Mouse (Mus musculus) CH12.LX (cell line): ENCODE data around the gene Sobp. TPM values are rescaled to one million over a fixed set of nuclear protein-coding genes. Genes with fewer than 3 reads are reported as not detected.

Source experiments
- DNase-seq: peaks from one replicate; pipeline ENCODE4 v3.0.0-alpha.2; 2013; ENCODE audit errors: extremely low read depth
- H3K27ac ChIP-seq: 2 replicates; pipeline ENCODE4 v1.5.1; 2012; ENCODE audit warnings: low read depth, mild to moderate bottlenecking, control low read depth, moderate library complexity; ENCODE audit not compliant: insufficient read depth
- H3K27me3 ChIP-seq: replicated peaks from 2 replicates; pipeline ENCODE3; 2012; ENCODE audit warnings: inconsistent platforms
- H3K36me3 ChIP-seq, 2 experiments: replicated peaks in 1 of 2; 2 replicates each; pipeline versions ENCODE3 to v1.6.1; 2012; ENCODE audit warnings: inconsistent platforms in 1 of 2, low read length in 1 of 2, mild to moderate bottlenecking in 1 of 2, mixed read lengths in 1 of 2, moderate library complexity in 1 of 2; ENCODE audit not compliant: control insufficient read depth in 1 of 2, insufficient read depth in 1 of 2
- H3K4me1 ChIP-seq, 2 experiments: 2 replicates each; pipeline ENCODE4 v1.6.1; 2012; ENCODE audit warnings: inconsistent platforms in 1 of 2, moderate library complexity in 1 of 2; ENCODE audit not compliant: insufficient read depth in 2 of 2, control insufficient read depth in 1 of 2
- H3K4me2 ChIP-seq: 2 replicates; pipeline ENCODE4 v1.6.1; 2012; ENCODE audit warnings: low read depth, mild to moderate bottlenecking, control low read depth; ENCODE audit not compliant: poor library complexity, insufficient read depth, severe bottlenecking
- H3K4me3 ChIP-seq, 3 experiments: fragments of 150-350 bp in 1 of 3; sonication (generic) in 1 of 3; replicated peaks in 1 of 3; 2 replicates each; pipeline versions ENCODE3 to v1.5.1; 2011 to 2012; ENCODE audit warnings: low read depth in 2 of 3, low read length in 2 of 3, mild to moderate bottlenecking in 2 of 3, moderate library complexity in 2 of 3, control low read depth in 1 of 3, improper control_type of control experiment in 1 of 3, inconsistent platforms in 1 of 3, mixed read lengths in 1 of 3; ENCODE audit not compliant: poor library complexity in 1 of 3
- H3K79me2 ChIP-seq: replicated peaks from 2 replicates; pipeline ENCODE4 v1.6.1; 2012; ENCODE audit warnings: mild to moderate bottlenecking, moderate library complexity; ENCODE audit not compliant: control insufficient read depth, poor library complexity, insufficient read depth, severe bottlenecking; ENCODE audit errors: extremely low read depth
- H3K9ac ChIP-seq: 2 replicates; pipeline ENCODE4 v1.6.1; 2012; ENCODE audit warnings: low read depth, mild to moderate bottlenecking, control low read depth, moderate library complexity; ENCODE audit not compliant: insufficient read depth
- H3K9me3 ChIP-seq: replicated peaks from 2 replicates; pipeline ENCODE3; 2012; ENCODE audit warnings: low read length, inconsistent platforms, mixed read lengths
- BHLHE40 ChIP-seq: IDR thresholded peaks from 2 replicates; pipeline ENCODE4 v1.6.1; 2011; ENCODE audit warnings: mild to moderate bottlenecking, low read depth, low read length, improper control_type of control experiment
- CHD1 ChIP-seq: IDR thresholded peaks from 2 replicates; pipeline ENCODE4 v1.6.1; 2012; ENCODE audit warnings: low read depth, low read length, improper control_type of control experiment, inconsistent platforms
- CHD2 ChIP-seq: IDR thresholded peaks from 2 replicates; pipeline ENCODE4 v1.6.1; 2011; ENCODE audit warnings: low read length, improper control_type of control experiment
- CTCF ChIP-seq, 2 experiments: IDR thresholded peaks in 1 of 2; conservative IDR thresholded peaks in 1 of 2; 2 replicates each; pipeline ENCODE4 v1.5.1; 2011 to 2012; ENCODE audit warnings: low read depth in 2 of 2, low read length in 2 of 2, improper control_type of control experiment in 1 of 2, inconsistent platforms in 1 of 2, mild to moderate bottlenecking in 1 of 2, moderate library complexity in 1 of 2
- EP300 ChIP-seq: IDR thresholded peaks from 2 replicates; pipeline ENCODE4 v1.6.1; 2011; ENCODE audit warnings: low read length, improper control_type of control experiment
- ETS1 ChIP-seq: conservative IDR thresholded peaks from 2 replicates; pipeline ENCODE4 v1.6.1; 2012; ENCODE audit warnings: low read depth, mild to moderate bottlenecking, inconsistent platforms, low read length, improper control_type of control experiment, moderate library complexity
- GABPA ChIP-seq: IDR thresholded peaks from 2 replicates; pipeline ENCODE4 v1.6.1; 2012; ENCODE audit warnings: low read depth, low read length, improper control_type of control experiment, inconsistent platforms; ENCODE audit not compliant: insufficient replicate concordance
- HCFC1 ChIP-seq: IDR thresholded peaks from 2 replicates; pipeline ENCODE4 v1.6.1; 2012; ENCODE audit warnings: low read depth, mild to moderate bottlenecking, inconsistent platforms, low read length, improper control_type of control experiment
- IRF4 ChIP-seq: IDR thresholded peaks from 2 replicates; pipeline ENCODE4 v1.6.1; 2014; ENCODE audit warnings: low read depth, mild to moderate bottlenecking, inconsistent platforms, low read length, improper control_type of control experiment
- JUND ChIP-seq: conservative IDR thresholded peaks from 2 replicates; pipeline ENCODE4 v1.6.1; 2011; ENCODE audit warnings: low read depth, low read length, improper control_type of control experiment
- KAT2A ChIP-seq: IDR thresholded peaks from 2 replicates; pipeline ENCODE4 v1.6.1; 2012; ENCODE audit warnings: low read length, improper control_type of control experiment, inconsistent platforms; ENCODE audit not compliant: insufficient replicate concordance
- MAX ChIP-seq: IDR thresholded peaks from 2 replicates; pipeline ENCODE4 v1.6.1; 2011; ENCODE audit warnings: low read length, improper control_type of control experiment
- MAZ ChIP-seq: IDR thresholded peaks from 2 replicates; pipeline ENCODE4 v1.6.1; 2012; ENCODE audit warnings: low read depth, mild to moderate bottlenecking, inconsistent platforms, low read length, improper control_type of control experiment, moderate library complexity
- MEF2A ChIP-seq: IDR thresholded peaks from 2 replicates; pipeline ENCODE4 v1.6.1; 2014; ENCODE audit warnings: low read depth, mild to moderate bottlenecking, inconsistent platforms, low read length, improper control_type of control experiment, borderline replicate concordance
- MXI1 ChIP-seq: IDR thresholded peaks from 2 replicates; pipeline ENCODE4 v1.6.1; 2011; ENCODE audit warnings: mild to moderate bottlenecking, low read depth, low read length, improper control_type of control experiment
- NELFE ChIP-seq: IDR thresholded peaks from 2 replicates; pipeline ENCODE4 v1.6.1; 2011; ENCODE audit warnings: low read depth, low read length, improper control_type of control experiment
- NRF1 ChIP-seq: IDR thresholded peaks from 2 replicates; pipeline ENCODE4 v1.6.1; 2014; ENCODE audit warnings: low read depth, mild to moderate bottlenecking, inconsistent platforms, low read length, improper control_type of control experiment, moderate library complexity
- PAX5 ChIP-seq: IDR thresholded peaks from 2 replicates; pipeline ENCODE4 v1.6.1; 2012; ENCODE audit warnings: low read length, inconsistent platforms, mixed read lengths
- POLR2AphosphoS2 ChIP-seq: IDR thresholded peaks from 2 replicates; pipeline ENCODE4 v1.6.1; 2011; ENCODE audit warnings: low read depth, low read length, improper control_type of control experiment
- SIN3A ChIP-seq: IDR thresholded peaks from 2 replicates; pipeline ENCODE4 v1.6.1; 2012; ENCODE audit warnings: low read length, improper control_type of control experiment, inconsistent platforms
- TCF12 ChIP-seq: IDR thresholded peaks from 2 replicates; pipeline ENCODE4 v1.6.1; 2014; ENCODE audit warnings: low read depth, mild to moderate bottlenecking, inconsistent platforms, low read length, improper control_type of control experiment
- UBTF ChIP-seq: IDR thresholded peaks from 2 replicates; pipeline ENCODE4 v1.6.1; 2012; ENCODE audit warnings: low read depth, mild to moderate bottlenecking, inconsistent platforms, low read length, improper control_type of control experiment, moderate library complexity
- USF1 ChIP-seq: IDR thresholded peaks from 2 replicates; pipeline ENCODE4 v1.6.1; 2014; ENCODE audit warnings: low read depth, mild to moderate bottlenecking, inconsistent platforms, low read length, improper control_type of control experiment
- ZMIZ1 ChIP-seq: IDR thresholded peaks from 2 replicates; pipeline ENCODE4 v1.6.1; 2012; ENCODE audit warnings: low read depth, mild to moderate bottlenecking, inconsistent platforms, low read length, improper control_type of control experiment
- dilution Hi-C: fragments of 300-500 bp; cut with MboI; formaldehyde crosslinking; loops from 2 replicates; pipeline ENCODE4 v1.14.3; 2020; ENCODE audit warnings: low sequenced_read_pairs; ENCODE audit not compliant: extremely low pct_unique_long_range_greater_than_20kb, extremely low pct_ligation_motif_present
- in situ Hi-C: fragments of 300-500 bp; cut with MboI; formaldehyde crosslinking; loops from 3 replicates; pipeline ENCODE4 v1.14.3; 2019; ENCODE audit warnings: low sequenced_read_pairs, low pct_ligation_motif_present, low pct_unique_long_range_greater_than_20kb, mixed read lengths
- polyA plus RNA-seq: library from polyadenylated mRNA; unstranded; fragments of >175 nt; gene quantifications from 2 replicates; pipeline ENCODE4 v1.2.1, GENCODE M21; 2012; ENCODE audit warnings: low read depth; ENCODE audit not compliant: insufficient read length
- total RNA-seq, 2 experiments: library from RNA; depleted of rRNA; stranded (reverse); fragments of 300-350 nt in 1 of 2; fragments of >200 nt in 1 of 2; gene quantifications; 2 replicates each; pipeline ENCODE4 v1.2.3; 2012 to 2014

Gene Sobp
- total and polyA plus RNA-seq, 3 experiments, result 0.04 to 0.77 (median 0.08) TPM

- H3K4me2 ChIP-seq, result no peak overlapping the region
Observed at GRCm38 (mm10) chr10:43061519-43062105, 112.7 kb downstream of the Sobp start.

GRCm38 (mm10) chr10:43055405-43055804, 118.9 kb downstream of the Sobp start:
- in situ Hi-C loops, result no loop called here

More at GRCm38 (mm10) chr10:43061519-43062105, 112.7 kb downstream of the Sobp start:
- no peaks in the 10 kb centered on the region for H3K27me3 ChIP-seq
- no peak overlapping the region for H3K4me3 ChIP-seq
- TF ChIP-seq IRF4, result no peak
- TF ChIP-seq CHD2, result no peak
- no peak for TF ChIP-seq MAZ
- no peak for TF ChIP-seq EP300
- no peak for TF ChIP-seq SIN3A
- no peak for TF ChIP-seq NRF1
- TF ChIP-seq CTCF (conservative IDR thresholded peaks at IDR 0.05 in 1 of 2, IDR thresholded peaks at IDR 0.05 in 1 of 2; ENCODE audit: low read depth in 2 of 2, low read length in 2 of 2), result no peak
- no peak for TF ChIP-seq PAX5
- no peak for TF ChIP-seq POLR2AphosphoS2
- TF ChIP-seq CHD1, result no peak
- no peak for TF ChIP-seq MEF2A
- TF ChIP-seq JUND, result no peak
- no peak for TF ChIP-seq MXI1
- TF ChIP-seq USF1, result no peak
- no peak overlapping the region for H3K9ac ChIP-seq
- dilution Hi-C loops (no loop called here), in situ Hi-C loops (no loop called here)
- H3K79me2 ChIP-seq, result no peaks in the 10 kb centered on the region
- DNase-seq, result no peak
- H3K4me1 ChIP-seq, result peaks cover 0 to 2% of the 10 kb centered on the region in 2 experiments; a peak in 1 of 4 replicates
- no peaks in the 10 kb centered on the region for H3K36me3 ChIP-seq
- no peaks in the 10 kb centered on the region for H3K9me3 ChIP-seq
- no peak overlapping the region for H3K27ac ChIP-seq

More at GRCm38 (mm10) chr10:43055405-43055804, 118.9 kb downstream of the Sobp start:
- dilution Hi-C loops, result no loop called here
- no peak for TF ChIP-seq NELFE
- no peak for TF ChIP-seq MXI1
- TF ChIP-seq UBTF, result no peak
- TF ChIP-seq BHLHE40, result no peak
- no peak for TF ChIP-seq USF1
- no peak for TF ChIP-seq TCF12
- no peak for TF ChIP-seq KAT2A
- no peak for TF ChIP-seq ZMIZ1
- TF ChIP-seq HCFC1, result no peak
- no peak for TF ChIP-seq NRF1
- no peak for TF ChIP-seq GABPA
- TF ChIP-seq ETS1, result no peak
- no peak for TF ChIP-seq MAX
- no peak for TF ChIP-seq MAZ
- Histone ChIP-seq H3K4me3 (no peak overlapping the region), H3K36me3 (no peaks in the 10 kb centered on the region), H3K79me2 (no peaks in the 10 kb centered on the region), H3K4me2 (no peak overlapping the region), H3K4me1 (no peaks in the 10 kb centered on the region), H3K9ac (no peak overlapping the region), H3K9me3 (no peaks in the 10 kb centered on the region), H3K27me3 (no peaks in the 10 kb centered on the region), H3K27ac (no peak overlapping the region)
- DNase-seq, result no peak
